Comparison of ENCODE assay signal across 8 mouse cellular contexts in the genomic region with DNA sequence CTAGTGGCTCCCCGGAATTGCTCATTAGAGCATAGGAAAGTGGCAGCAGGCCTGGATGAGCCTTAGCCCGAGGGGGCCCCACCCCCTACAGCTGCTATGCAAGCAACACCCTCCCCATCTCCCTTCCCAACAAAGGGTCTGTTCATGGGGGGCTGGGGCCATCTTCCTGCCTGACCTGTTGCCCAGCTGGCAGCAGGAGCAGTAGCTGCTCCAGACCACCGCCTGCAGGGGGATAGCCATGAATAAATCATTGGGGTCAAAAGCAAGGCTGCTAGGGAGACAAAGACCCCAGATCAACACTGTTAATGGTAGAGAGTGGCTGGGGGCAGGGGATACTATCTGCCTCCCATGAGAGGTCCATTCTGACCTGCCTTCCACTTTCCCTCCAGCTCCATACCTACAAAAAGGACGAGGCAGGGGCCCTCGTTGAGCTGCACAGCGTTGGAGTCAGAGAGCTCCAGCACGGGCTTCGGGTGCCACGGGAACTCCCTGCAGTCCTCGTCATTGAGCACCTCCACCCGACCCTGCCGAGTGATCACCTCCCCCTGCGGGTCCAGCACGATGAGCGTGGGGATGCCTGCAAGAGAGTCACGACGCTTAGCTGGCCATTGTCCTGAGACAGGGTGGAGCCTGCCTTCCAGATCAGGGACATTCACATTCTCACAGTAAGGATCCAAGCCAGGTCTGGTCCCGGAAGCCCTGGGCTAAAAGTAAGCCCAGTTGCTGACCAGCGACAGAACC. TPM values are rescaled to one million over a fixed set of nuclear protein-coding genes. Genes with fewer than 3 reads are reported as not detected.
DNase-seq lines count a peak whose midpoint lies in the region; ATAC-seq and TF ChIP-seq lines count a peak whose summit lies in the region.

No protein-coding gene starts in this region.

- peak; percentile 48 to 68 for DNase-seq in cerebellum, adult 2 months
- no peak for DNase-seq in cerebellum, adult 8-10 months
- DNase-seq in midbrain, embryonic 14.5 days, result peak; percentile 54
- DNase-seq in kidney, adult 9 months, result no peak
- no peak for DNase-seq in spleen, postnatal 36 days (ENCODE audit: low spot score in 2 of 2)
- DNase-seq in spleen, postnatal 10 days (ENCODE audit: low spot score in 2 of 2), result no peak

- H3K9me3 ChIP-seq in forebrain, embryonic 16.5 days (ENCODE audit: control insufficient read depth, low read length), result no peaks in the 10 kb centered on the region
- no peaks in the 10 kb centered on the region for H3K9me3 ChIP-seq in midbrain, embryonic 14.5 days (ENCODE audit: control insufficient read depth, low read length)

- H3K4me3 ChIP-seq in cerebellum, adult 2 months (replicated peaks; ENCODE audit: insufficient read depth, low read depth, low read length), result no peak overlapping the region
- no peak overlapping the region for H3K4me3 ChIP-seq in bone marrow, adult 2 months (replicated peaks; ENCODE audit: control insufficient read depth, low read depth, low read length)
- H3K4me3 ChIP-seq in forebrain, embryonic 16.5 days (replicated peaks; ENCODE audit: low read length), result no peak overlapping the region
- H3K4me3 ChIP-seq in midbrain, embryonic 14.5 days (replicated peaks; ENCODE audit: low read depth, low read length), result no peak overlapping the region

- no peak for TF ChIP-seq POLR2A in cerebellum, adult 2 months (IDR thresholded peaks at IDR 0.05; ENCODE audit: borderline replicate concordance, insufficient read depth, low read length)
- no peak for TF ChIP-seq POLR2A in bone marrow, adult 2 months (IDR thresholded peaks at IDR 0.05; ENCODE audit: borderline replicate concordance, control insufficient read depth, low read depth, low read length)

- TF ChIP-seq CTCF in cerebellum, adult 2 months (IDR thresholded peaks at IDR 0.05; ENCODE audit: borderline replicate concordance, insufficient read depth, low read depth, low read length), result no peak
- no peak for TF ChIP-seq CTCF in bone marrow, adult 2 months (IDR thresholded peaks at IDR 0.05; ENCODE audit: control insufficient read depth, insufficient read depth, low read length)

- H3K4me2 ChIP-seq in forebrain, embryonic 16.5 days (ENCODE audit: low read length), result no peak overlapping the region
- peak overlapping the region; percentile 34 for H3K4me2 ChIP-seq in midbrain, embryonic 14.5 days (ENCODE audit: low read length)

- ATAC-seq in forebrain, embryonic 16.5 days, result 0 out of 2 replicates have a peak, but pooled peaks have one; percentile 20
- ATAC-seq in midbrain, embryonic 14.5 days (ENCODE audit: low FRiP score, low TSS enrichment), result peak; percentile 5; the same call in 1 of the 2 replicates

- H3K9ac ChIP-seq in forebrain, embryonic 16.5 days (replicated peaks; ENCODE audit: low read depth, low read length), result peak overlapping the region; percentile 35; the same call in 1 of the 2 replicates
- H3K9ac ChIP-seq in midbrain, embryonic 14.5 days (replicated peaks; ENCODE audit: low read length), result 0 out of 2 replicates have a peak overlapping the region, but pooled peaks have one; percentile 30

- WGBS in cerebellum, adult 2 months, result 18% methylated on average over 19 of the region's 19 CpGs
- WGBS in bone marrow, adult 2 months, result 83% methylated on average over 19 of the region's 19 CpGs
- 10% methylated on average over 19 of the region's 19 CpGs for WGBS in forebrain, embryonic 16.5 days
- 3% methylated on average over 19 of the region's 19 CpGs for WGBS in midbrain, embryonic 14.5 days

- H3K27ac ChIP-seq in cerebellum, adult 2 months (ENCODE audit: insufficient read depth, low read length), result 0 out of 2 replicates have a peak overlapping the region, but pooled peaks have one; percentile 9
- H3K27ac ChIP-seq in bone marrow, adult 2 months (ENCODE audit: control insufficient read depth, insufficient read depth, low read depth, low read length, poor library complexity), result peak overlapping the region; percentile 85
- H3K27ac ChIP-seq in forebrain, embryonic 16.5 days (ENCODE audit: low read length), result no peak overlapping the region
- peak overlapping the region; percentile 15; the same call in 1 of the 2 replicates for H3K27ac ChIP-seq in midbrain, embryonic 14.5 days (replicated peaks; ENCODE audit: low read depth, low read length)

- no peaks in the 10 kb centered on the region for H3K27me3 ChIP-seq in cerebellum, adult 2 months (ENCODE audit: control insufficient read depth, insufficient read depth, low read length)
- no peaks in the 10 kb centered on the region for H3K27me3 ChIP-seq in forebrain, embryonic 16.5 days (replicated peaks; ENCODE audit: control insufficient read depth, insufficient read depth, low read length)
- no peaks in the 10 kb centered on the region for H3K27me3 ChIP-seq in midbrain, embryonic 14.5 days (ENCODE audit: control insufficient read depth, insufficient read depth, low read length)

- H3K36me3 ChIP-seq in forebrain, embryonic 16.5 days (ENCODE audit: control insufficient read depth, insufficient read depth), result no peaks in the 10 kb centered on the region
- no peaks in the 10 kb centered on the region for H3K36me3 ChIP-seq in midbrain, embryonic 14.5 days (ENCODE audit: control insufficient read depth, insufficient read depth, low read length)

- peaks cover 51% of the 10 kb centered on the region for H3K4me1 ChIP-seq in cerebellum, adult 2 months (ENCODE audit: control insufficient read depth, insufficient read depth, low read length)
- H3K4me1 ChIP-seq in bone marrow, adult 2 months (ENCODE audit: control insufficient read depth, insufficient read depth, low read length), result peaks cover 4% of the 10 kb centered on the region
- peaks cover 25% of the 10 kb centered on the region for H3K4me1 ChIP-seq in forebrain, embryonic 16.5 days (replicated peaks; ENCODE audit: control insufficient read depth, insufficient read depth, low read length)
- peaks cover 47% of the 10 kb centered on the region for H3K4me1 ChIP-seq in midbrain, embryonic 14.5 days (ENCODE audit: control insufficient read depth, insufficient read depth, low read length)

RNA-seq across cellular contexts. Expression of gene Glod4, which starts 19.3 kb away (rescaled TPM):
- polyA plus RNA-seq in cerebellum, adult 2 months (2012; rRNA removed), result 39.3 and 44.9 TPM in 2 replicates
- 23.6 and 25.0 TPM in 2 replicates for polyA plus RNA-seq in bone marrow, adult 2 months (2011; ENCODE audit: insufficient read depth, insufficient read length, low replicate concordance, missing spikeins)
- 127 and 129 TPM in 2 replicates for polyA plus RNA-seq in forebrain, embryonic 16.5 days (2015; fragmentation: Nextera tagmentation; extraction: Ambion mirVana)
- 114 and 141 TPM in 2 replicates for polyA plus RNA-seq in midbrain, embryonic 14.5 days (2014; fragmentation: Nextera tagmentation; extraction: Ambion mirVana)

RNA-seq across cellular contexts. Expression of gene Mrm3, which starts 19.3 kb away (rescaled TPM):
- polyA plus RNA-seq in cerebellum, adult 2 months (2012; rRNA removed), result 19.9 and 21.3 TPM in 2 replicates
- polyA plus RNA-seq in bone marrow, adult 2 months (2011; ENCODE audit: insufficient read depth, insufficient read length, low replicate concordance, missing spikeins), result 3.7 and 8.0 TPM in 2 replicates
- polyA plus RNA-seq in forebrain, embryonic 16.5 days (2015; fragmentation: Nextera tagmentation; extraction: Ambion mirVana), result 21.8 and 24.6 TPM in 2 replicates
- polyA plus RNA-seq in midbrain, embryonic 14.5 days (2014; fragmentation: Nextera tagmentation; extraction: Ambion mirVana), result 21.0 and 22.7 TPM in 2 replicates

RNA-seq across cellular contexts. Expression of gene Gemin4, which starts 45.3 kb away (rescaled TPM):
- polyA plus RNA-seq in cerebellum, adult 2 months (2012; rRNA removed), result 7.9 and 8.5 TPM in 2 replicates
- 2.2 TPM in 1 of 2 replicates, not detected in the other for polyA plus RNA-seq in bone marrow, adult 2 months (2011; ENCODE audit: insufficient read depth, insufficient read length, low replicate concordance, missing spikeins)
- 17.7 and 20.5 TPM in 2 replicates for polyA plus RNA-seq in forebrain, embryonic 16.5 days (2015; fragmentation: Nextera tagmentation; extraction: Ambion mirVana)
- polyA plus RNA-seq in midbrain, embryonic 14.5 days (2014; fragmentation: Nextera tagmentation; extraction: Ambion mirVana), result 13.4 and 20.0 TPM in 2 replicates

RNA-seq across cellular contexts. Expression of gene Dbil5, which starts 45.4 kb away (rescaled TPM):
- 1.2 and 1.4 TPM in 2 replicates for polyA plus RNA-seq in cerebellum, adult 2 months (2012; rRNA removed)
- not detected in 2 replicates for polyA plus RNA-seq in bone marrow, adult 2 months (2011; ENCODE audit: insufficient read depth, insufficient read length, low replicate concordance, missing spikeins)
- polyA plus RNA-seq in forebrain, embryonic 16.5 days (2015; fragmentation: Nextera tagmentation; extraction: Ambion mirVana), result 0.77 TPM in 1 of 2 replicates, not detected in the other
- 1.1 TPM in 1 of 2 replicates, not detected in the other for polyA plus RNA-seq in midbrain, embryonic 14.5 days (2014; fragmentation: Nextera tagmentation; extraction: Ambion mirVana)

Comparison
In these comparisons a context has a peak if more than half of its experiments do, and no peak if none do; other contexts are left out.
1. DNase-seq: peak in cerebellum, adult 2 months (2 of 2) and midbrain, embryonic 14.5 days (single experiment); none in cerebellum, adult 8-10 months (single experiment), kidney, adult 9 months (single experiment), spleen, postnatal 36 days (0 of 2) and spleen, postnatal 10 days (0 of 2).